Comparison of ENCODE assay signal across 8 mouse cellular contexts in the genomic region with DNA sequence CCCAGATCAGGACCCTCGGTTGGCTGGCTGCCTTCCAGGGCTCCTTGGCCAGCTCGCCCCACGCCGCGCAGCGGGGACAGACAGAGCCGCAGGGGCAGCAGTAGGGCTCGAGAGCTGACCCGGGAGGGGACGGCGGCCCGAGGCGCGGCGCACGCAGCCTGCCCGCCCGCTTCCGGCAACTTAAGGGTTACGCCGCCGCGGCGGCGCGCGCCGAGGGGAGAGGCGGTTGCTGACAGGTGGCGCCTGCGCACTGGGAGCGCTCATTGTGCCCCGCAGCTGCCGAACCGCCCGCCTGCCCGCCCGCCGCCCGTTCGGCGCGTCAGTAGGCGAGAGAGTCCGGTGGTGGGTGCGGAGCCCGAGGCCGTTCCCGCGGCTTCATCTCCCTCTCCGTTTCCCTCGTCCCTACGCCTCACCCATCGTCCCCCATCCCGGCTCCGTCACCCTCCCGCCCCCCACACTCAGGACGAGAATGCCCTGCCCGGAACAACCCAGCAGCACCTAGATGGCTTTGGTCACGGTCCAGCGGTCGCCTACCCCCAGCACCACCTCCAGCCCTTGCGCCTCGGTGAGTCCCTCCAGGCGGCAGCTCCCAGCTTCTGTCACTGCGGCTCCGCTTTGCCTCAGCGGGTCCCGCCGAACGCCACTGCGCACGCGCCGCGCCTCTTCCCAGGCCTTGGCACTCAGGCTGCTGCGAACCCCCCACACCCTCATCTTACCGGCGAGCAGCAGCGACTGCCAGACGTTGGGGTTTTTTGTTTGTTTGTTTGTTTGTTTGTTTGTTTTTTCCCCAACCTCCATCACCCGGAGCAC. TPM values are rescaled to one million over a fixed set of nuclear protein-coding genes. Genes with fewer than 3 reads are reported as not detected.
A peak's percentile ranks its signal among the peaks of the same experiment; 100 is the strongest.
DNase-seq lines count a peak whose midpoint lies in the region; ATAC-seq and TF ChIP-seq lines count a peak whose summit lies in the region.

A gene (plus strand): TSS at position 337 of the 810 bp plus-strand sequence.

- H3K27ac ChIP-seq in MEL (ENCODE audit: control insufficient read depth, low read depth, low read length) = peak within 1 kb of the TSS; percentile 78
- H3K27ac ChIP-seq in forebrain, postnatal 0 days (ENCODE audit: low read depth, low read length) = peak within 1 kb of the TSS; percentile 99
- peak within 1 kb of the TSS; percentile 98 for H3K27ac ChIP-seq in layer of hippocampus, adult 2 months

- under 1% methylated on average over 73 of the region's 82 CpGs for WGBS in forebrain, postnatal 0 days
- WGBS in lung, adult 2 months = under 1% methylated on average over 81 of the region's 82 CpGs

- TF ChIP-seq CTCF in MEL (IDR thresholded peaks at IDR 0.05 in 2 of 3, conservative IDR thresholded peaks at IDR 0.05 in 1 of 3; ENCODE audit: control insufficient read depth in 1 of 3, insufficient read depth in 1 of 3, low read depth in 2 of 3, low read length in 3 of 3, poor library complexity in 1 of 3, severe bottlenecking in 1 of 3) = no peak
- TF ChIP-seq CTCF in forebrain, postnatal 0 days (IDR thresholded peaks at IDR 0.05; ENCODE audit: low read depth) = no peak
- TF ChIP-seq CTCF in layer of hippocampus, adult 2 months (conservative IDR thresholded peaks at IDR 0.05) = no peak
- TF ChIP-seq CTCF in lung, adult 2 months (IDR thresholded peaks at IDR 0.05; ENCODE audit: insufficient read depth, low read length) = no peak

- intact Hi-C loops in heart, postnatal 36 days (cut with DNase I) = loop anchor here (1.0 to 5.0 kb wide), 3 partner anchors 92 to 231 kb away; no protein-coding TSS in a partner anchor

- H3K79me2 ChIP-seq in MEL (ENCODE audit: control insufficient read depth, insufficient read depth, low read length, poor library complexity) = peaks cover 27% of the 10 kb centered on the region

- peak within 1 kb of the TSS; percentile 96 for H3K9ac ChIP-seq in MEL (ENCODE audit: control insufficient read depth, low read depth, low read length, poor library complexity, severe bottlenecking)
- peak within 1 kb of the TSS; percentile 98 for H3K9ac ChIP-seq in forebrain, postnatal 0 days

- DNase-seq in MEL (ENCODE audit: low read depth, low spot score) = peak; percentile 95
- DNase-seq in cerebellum, adult 18-20 months = peak; percentile 82 to 89
- DNase-seq in forebrain, postnatal 0 days = peak; percentile 96
- peak; percentile 77 to 83 for DNase-seq in heart, postnatal 36 days
- DNase-seq in layer of hippocampus, adult 2 months (ENCODE audit: low spot score in 2 of 2) = peak; percentile 81 to 84
- peak; percentile 76 for DNase-seq in lung, adult 2 months
- DNase-seq in testis, postnatal 14 days (ENCODE audit: low spot score) = peak; percentile 89

- H3K4me3 ChIP-seq in MEL (ENCODE audit: control insufficient read depth in 1 of 2, insufficient read depth in 1 of 2, low read depth in 2 of 2, low read length in 2 of 2) = peak within 1 kb of the TSS; percentile 86 to 93
- H3K4me3 ChIP-seq in forebrain, postnatal 0 days (ENCODE audit: low read depth, low read length) = peak within 1 kb of the TSS; percentile 84
- peak within 1 kb of the TSS; percentile 85 for H3K4me3 ChIP-seq in layer of hippocampus, adult 2 months
- H3K4me3 ChIP-seq in lung, adult 2 months (replicated peaks; ENCODE audit: extremely low read depth, low read depth, low read length) = peak within 1 kb of the TSS; percentile 100

- TF ChIP-seq EP300 in MEL (IDR thresholded peaks at IDR 0.05; ENCODE audit: low read depth in 1 of 2, low read length in 2 of 2) = 0 out of 4 replicates have a peak, but pooled peaks of 1 of the 2 experiments have one; percentile 9

- no peak for TF ChIP-seq RAD21 in MEL (IDR thresholded peaks at IDR 0.05; ENCODE audit: low read depth, low read length)

- H3K4me1 ChIP-seq in MEL (ENCODE audit: control insufficient read depth in 1 of 2, insufficient read depth in 2 of 2, low read length in 2 of 2) = peaks cover 8 to 11% of the 10 kb centered on the region in 2 experiments; a peak in 3 of 4 replicates
- H3K4me1 ChIP-seq in forebrain, postnatal 0 days (ENCODE audit: insufficient read depth) = peaks cover 24% of the 10 kb centered on the region
- peaks cover 7% of the 10 kb centered on the region for H3K4me1 ChIP-seq in lung, adult 2 months (ENCODE audit: control insufficient read depth, insufficient read depth, low read length)

- H3K36me3 ChIP-seq in MEL (ENCODE audit: control insufficient read depth in 1 of 2, insufficient read depth in 2 of 2, low read length in 2 of 2) = peaks cover 0 to 18% of the 10 kb centered on the region in 2 experiments; a peak in 2 of 4 replicates
- no peaks in the 10 kb centered on the region for H3K36me3 ChIP-seq in forebrain, postnatal 0 days (ENCODE audit: insufficient read depth)

- peak; percentile 66 to 72 for TF ChIP-seq POLR2A in MEL (IDR thresholded peaks at IDR 0.05; ENCODE audit: control insufficient read depth in 1 of 2, insufficient read depth in 1 of 2, low read depth in 1 of 2, low read length in 2 of 2, poor library complexity in 1 of 2)
- no peak; the same call in 1 of the 2 replicates for TF ChIP-seq POLR2A in lung, adult 2 months (IDR thresholded peaks at IDR 0.05; ENCODE audit: borderline replicate concordance, extremely low read depth, low read depth, low read length)

- H3K4me2 ChIP-seq in forebrain, postnatal 0 days (ENCODE audit: low read depth) = peak within 1 kb of the TSS; percentile 61

- H3K27me3 ChIP-seq in MEL (ENCODE audit: control insufficient read depth in 1 of 2, insufficient read depth in 2 of 2, low read length in 2 of 2) = no peaks in the 10 kb centered on the region
- no peaks in the 10 kb centered on the region for H3K27me3 ChIP-seq in forebrain, postnatal 0 days (ENCODE audit: insufficient read depth, low read length)

- H3K9me3 ChIP-seq in MEL (replicated peaks; ENCODE audit: insufficient read depth, low read length) = no peaks in the 10 kb centered on the region
- no peaks in the 10 kb centered on the region for H3K9me3 ChIP-seq in forebrain, postnatal 0 days (ENCODE audit: low read length)

- peak; percentile 93 for ATAC-seq in forebrain, postnatal 0 days
- ATAC-seq in neutrophil, adult 5-6 weeks (ENCODE audit: extremely low read depth, insufficient number of reproducible peaks, low FRiP score, poor library complexity, severe bottlenecking) = peak; percentile 48

TF ChIP-seq in MEL, 35 proteins besides CTCF, POLR2A, EP300 and RAD21 (continues in another document):
- TF ChIP-seq NELFE (IDR thresholded peaks at IDR 0.05; ENCODE audit: low read depth, low read length) = peak; percentile 83
- peak; percentile 69; the same call in 1 of the 2 replicates for TF ChIP-seq POLR2AphosphoS2 (IDR thresholded peaks at IDR 0.05; ENCODE audit: low read length)
- no peak for TF ChIP-seq CHD2 (IDR thresholded peaks at IDR 0.05; ENCODE audit: low read length)
- TF ChIP-seq RCOR1 (IDR thresholded peaks at IDR 0.05; ENCODE audit: low read depth, low read length) = 0 out of 2 replicates have a peak, but pooled peaks have one; percentile 12
- no peak for TF ChIP-seq USF1 (IDR thresholded peaks at IDR 0.05; ENCODE audit: low read depth, low read length)
- TF ChIP-seq ETS1 (IDR thresholded peaks at IDR 0.05; ENCODE audit: low read depth, low read length) = 0 out of 2 replicates have a peak, but pooled peaks have one; percentile 45
- TF ChIP-seq MAFK (IDR thresholded peaks at IDR 0.05; ENCODE audit: borderline replicate concordance, low read depth, low read length) = no peak
- peak; percentile 74; the same call in 1 of the 2 replicates for TF ChIP-seq ZMIZ1 (IDR thresholded peaks at IDR 0.05; ENCODE audit: low read depth, low read length)
- TF ChIP-seq NRF1 (IDR thresholded peaks at IDR 0.05; ENCODE audit: insufficient read depth, low read depth, low read length, poor library complexity, severe bottlenecking) = peak; percentile 87
- TF ChIP-seq MEF2A (IDR thresholded peaks at IDR 0.05; ENCODE audit: extremely low read depth, insufficient replicate concordance, low read depth, low read length, poor library complexity, severe bottlenecking) = no peak; the same call in 1 of the 2 replicates
- no peak for TF ChIP-seq ZC3H11A (IDR thresholded peaks at IDR 0.05; ENCODE audit: low read depth, low read length)
- no peak for TF ChIP-seq ZNF384 (IDR thresholded peaks at IDR 0.05; ENCODE audit: low read depth, low read length)
- no peak for TF ChIP-seq GABPA (IDR thresholded peaks at IDR 0.05; ENCODE audit: low read depth, low read length)
- no peak for TF ChIP-seq POLR2AphosphoS5 (IDR thresholded peaks at IDR 0.05; ENCODE audit: borderline replicate concordance, low read depth, low read length)
- TF ChIP-seq SMC3 (IDR thresholded peaks at IDR 0.05; ENCODE audit: low read depth, low read length) = 0 out of 2 replicates have a peak, but pooled peaks have one; percentile 1
- no peak for TF ChIP-seq JUND (IDR thresholded peaks at IDR 0.05; ENCODE audit: low read depth, low read length)
- peak; percentile 68; the same call in 1 of the 2 replicates for TF ChIP-seq MAX (IDR thresholded peaks at IDR 0.05; ENCODE audit: low read length)
- no peak for TF ChIP-seq CHD1 (IDR thresholded peaks at IDR 0.05; ENCODE audit: low read depth, low read length)
- peak; percentile 70; the same call in 1 of the 2 replicates for TF ChIP-seq HCFC1 (IDR thresholded peaks at IDR 0.05; ENCODE audit: low read depth, low read length)
- no peak for TF ChIP-seq TAL1 (IDR thresholded peaks at IDR 0.05; ENCODE audit: low read length)
- peak; percentile 74 for TF ChIP-seq MYB (IDR thresholded peaks at IDR 0.05; ENCODE audit: low read depth, low read length)
- peak; percentile 42; the same call in 1 of the 2 replicates for TF ChIP-seq E2F4 (IDR thresholded peaks at IDR 0.05; ENCODE audit: borderline replicate concordance, low read depth, low read length)
- 0 out of 2 replicates have a peak, but pooled peaks have one; percentile 7 for TF ChIP-seq BHLHE40 (IDR thresholded peaks at IDR 0.05; ENCODE audit: borderline replicate concordance, low read depth, low read length)
- peak; percentile 15; the same call in 1 of the 2 replicates for TF ChIP-seq UBTF (IDR thresholded peaks at IDR 0.05; ENCODE audit: borderline replicate concordance, insufficient read depth, low read depth, low read length)
- no peak for TF ChIP-seq GATA1 (IDR thresholded peaks at IDR 0.05; ENCODE audit: low read depth, low read length)

RNA-seq across cellular contexts. Expression of the gene that starts here (rescaled TPM):
- total RNA-seq in MEL (2012; rRNA removed) = 6.3 and 9.7 TPM in 2 replicates
- 10 to 100 TPM; 16.5 to 29.2 TPM for polyA plus RNA-seq in MEL (2012; ENCODE audit: insufficient read depth in 1 of 2, insufficient read length in 2 of 2, low read depth in 1 of 2, low replicate concordance in 2 of 2, missing spikeins in 1 of 2)
- 28.9 and 40.2 TPM in 2 replicates for total RNA-seq in forebrain, postnatal 0 days (2014; rRNA removed)
- 8.2 and 12.7 TPM in 2 replicates for polyA plus RNA-seq in forebrain, postnatal 0 days (2015; fragmentation: Nextera tagmentation; extraction: Ambion mirVana)
- 10 to 100 TPM; 78.2 to 96.2 TPM for total RNA-seq in heart, postnatal 36 days (2021)
- total RNA-seq in layer of hippocampus, adult 2 months (2021) = 10 to 100 TPM; 33.6 to 35.9 TPM
- polyA plus RNA-seq in lung, adult 2 months (2012; rRNA removed) = 31.8 and 36.9 TPM in 2 replicates
- 408 and 463 TPM in 2 replicates for total RNA-seq in neutrophil, adult 5-6 weeks (2017)

Comparison
In these comparisons a context has a peak if more than half of its experiments do, and no peak if none do; other contexts are left out.
1. Peak in every context shown above with its lines: DNase-seq, ATAC-seq, H3K4me3 ChIP-seq and H3K27ac ChIP-seq.